Mouse (Mus musculus): ENCODE data around the gene Fam168b.

- no peak for TF ChIP-seq CTCF (IDR thresholded peaks at IDR 0.05; ENCODE audit: control insufficient read depth, insufficient read depth, insufficient read length)
- TF ChIP-seq USF1 (IDR thresholded peaks at IDR 0.05; ENCODE audit: low read depth), result peak; percentile 95
- peak; percentile 77 for TF ChIP-seq MAX (IDR thresholded peaks at IDR 0.05)
- no peak for TF ChIP-seq MYOD1 (IDR thresholded peaks at IDR 0.05; ENCODE audit: control insufficient read depth, insufficient read length, low read depth)
- TF ChIP-seq CEBPB (IDR thresholded peaks at IDR 0.05; ENCODE audit: low read depth), result no peak
- TF ChIP-seq MYOG (IDR thresholded peaks at IDR 0.05; ENCODE audit: control insufficient read depth, extremely low read depth, insufficient read length), result no peak
- no peak for TF ChIP-seq FOSL1 (IDR thresholded peaks at IDR 0.05; ENCODE audit: insufficient read depth, low read length, poor library complexity, severe bottlenecking)
Observed at GRCm38 (mm10) chr1:34842887-34843618, at the start of gene Fam168b.

Measured in C2C12 (cell line).